Mouse (Mus musculus) lung, adult 2 months (tissue): Measurements from ENCODE around the gene Paqr3.

Experiments
- CTCF ChIP-seq: fragments of 200-500 bp; IDR thresholded peaks from 2 replicates; pipeline ENCODE4 v1.5.1; 2011; ENCODE audit warnings: mild to moderate bottlenecking, low read length, control low read depth; ENCODE audit not compliant: insufficient read depth
- POLR2A ChIP-seq: fragments of 200-500 bp; IDR thresholded peaks from 2 replicates; pipeline ENCODE4 v1.6.1; 2011; ENCODE audit warnings: low read depth, mild to moderate bottlenecking, control low read depth, low read length, borderline replicate concordance; ENCODE audit errors: extremely low read depth

- TF ChIP-seq CTCF (no peak), POLR2A (no peak)
These were observed 66.1 kb downstream of the Paqr3 start for GRCm38 (mm10) chr5:97045260-97045659.
